Mouse (Mus musculus) G1E (cell line): ENCODE results near the gene Ccr7. TPM values are rescaled to one million over a fixed set of nuclear protein-coding genes. Genes with fewer than 3 reads are reported as not detected.

Source experiments
- ATAC-seq: 2 replicates; pipeline ENCODE4 v1.8.0; 2016; ENCODE audit warnings: mild to moderate bottlenecking; ENCODE audit not compliant: insufficient number of reproducible peaks, poor library complexity, low FRiP score, severe bottlenecking; ENCODE audit errors: extremely low read depth
- DNase-seq: peaks from one replicate; pipeline ENCODE4 v3.0.0; 2012; ENCODE audit warnings: low spot score
- H3K27me3 ChIP-seq: 2 replicates; pipeline ENCODE4 v1.6.1; 2012; ENCODE audit warnings: mild to moderate bottlenecking, low read length, inconsistent platforms; ENCODE audit not compliant: insufficient read depth
- H3K36me3 ChIP-seq: replicated peaks from 2 replicates; pipeline ENCODE3; 2012; ENCODE audit warnings: mild to moderate bottlenecking, inconsistent platforms
- H3K4me1 ChIP-seq: 2 replicates; pipeline ENCODE4 v1.6.1; 2012; ENCODE audit warnings: low read depth, low read length, inconsistent platforms, mixed read lengths; ENCODE audit not compliant: insufficient read depth
- H3K4me3 ChIP-seq: 2 replicates; pipeline ENCODE4 v1.5.1; 2012; ENCODE audit warnings: low read depth, mild to moderate bottlenecking, inconsistent platforms, low read length, moderate library complexity, mixed read lengths
- H3K9me3 ChIP-seq: replicated peaks from 2 replicates; pipeline ENCODE4 v1.6.1; 2012; ENCODE audit warnings: inconsistent platforms
- CTCF ChIP-seq: IDR thresholded peaks from 2 replicates; pipeline ENCODE4 v1.5.1; 2012; ENCODE audit warnings: low read depth, low read length, inconsistent platforms, mixed read lengths
- GATA1 ChIP-seq: IDR thresholded peaks from 2 replicates; pipeline ENCODE4 v1.6.1; 2012; ENCODE audit warnings: borderline replicate concordance, low read length, inconsistent platforms, mixed read lengths
- GATA2 ChIP-seq: IDR thresholded peaks from 2 replicates; pipeline ENCODE4 v1.6.1; 2012; ENCODE audit warnings: low read depth, low read length, inconsistent platforms, borderline replicate concordance
- POLR2AphosphoS5 ChIP-seq: IDR thresholded peaks from 2 replicates; pipeline ENCODE4 v1.6.1; 2012; ENCODE audit warnings: low read depth, low read length, inconsistent platforms; ENCODE audit not compliant: insufficient replicate concordance
- TAL1 ChIP-seq: conservative IDR thresholded peaks from 2 replicates; pipeline ENCODE4 v1.6.1; 2012; ENCODE audit warnings: low read depth, low read length, inconsistent platforms, mixed read lengths
- polyA plus RNA-seq: library from polyadenylated mRNA; stranded (reverse); fragments of >175 nt; gene quantifications from 2 replicates; pipeline ENCODE4 v1.2.3, GENCODE M21; 2012
- total RNA-seq, 2 experiments: library from RNA; stranded (forward) in 1 of 2; stranded (reverse) in 1 of 2; fragments of 200-1000 nt in 1 of 2; fragments of >200 nt in 1 of 2; fragmentation: Nextera tagmentation in 1 of 2; gene quantifications; 2 replicates each; pipeline ENCODE4 v1.2.3; 2014 to 2017

Gene Ccr7
- total and polyA plus RNA-seq, 3 experiments = 0.11 TPM; not detected in 2

DNA sequence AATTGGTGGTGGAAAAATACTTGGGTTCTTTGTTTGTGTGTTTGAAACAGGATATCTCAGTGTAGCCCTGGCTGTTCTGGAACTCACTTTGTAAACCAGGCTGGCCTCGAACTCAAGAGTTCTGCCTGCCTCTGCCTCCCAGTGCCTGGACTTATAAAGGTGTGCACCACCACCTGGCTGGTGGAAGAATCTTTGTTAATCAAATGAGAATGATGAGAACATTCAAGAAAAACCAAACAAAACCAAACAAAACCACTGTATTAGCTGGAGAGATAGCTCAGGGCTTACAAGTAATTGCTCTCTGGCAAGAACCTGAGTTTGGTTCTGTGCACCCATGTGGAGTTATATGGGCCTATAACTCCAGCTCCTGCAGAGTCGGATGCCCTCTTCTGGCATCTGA lies 14.6 kb upstream of the Ccr7 start:
- H3K9me3 ChIP-seq = no peaks in the 10 kb centered on the region
- no peaks in the 10 kb centered on the region for H3K36me3 ChIP-seq
- H3K4me1 ChIP-seq = no peaks in the 10 kb centered on the region
- no peak for ATAC-seq
- no peak overlapping the region for H3K4me3 ChIP-seq
- DNase-seq = no peak
- TF ChIP-seq CTCF (no peak), GATA1 (no peak), GATA2 (no peak), TAL1 (no peak), POLR2AphosphoS5 (no peak)
- H3K27me3 ChIP-seq = peaks cover 34% of the 10 kb centered on the region

- DNase-seq = no peak
- ATAC-seq = no peak
- no peak for TF ChIP-seq TAL1
- no peak for TF ChIP-seq CTCF
- no peak for TF ChIP-seq GATA2
- TF ChIP-seq POLR2AphosphoS5 = no peak
- no peak for TF ChIP-seq GATA1
- H3K4me3 ChIP-seq = no peak overlapping the region
- no peaks in the 10 kb centered on the region; the same call in 1 of the 2 replicates for H3K4me1 ChIP-seq
- no peaks in the 10 kb centered on the region for H3K9me3 ChIP-seq
- peaks cover 38% of the 10 kb centered on the region for H3K27me3 ChIP-seq
- H3K36me3 ChIP-seq = no peaks in the 10 kb centered on the region
Measured at GRCm38 (mm10) chr11:99168030-99168474, 13.2 kb upstream of the Ccr7 start.

- no peak for TF ChIP-seq GATA1
- TF ChIP-seq TAL1 = no peak
- TF ChIP-seq GATA2 = no peak
- no peak for TF ChIP-seq POLR2AphosphoS5
- no peak for TF ChIP-seq CTCF
- no peak for ATAC-seq
- Histone ChIP-seq H3K27me3 (peaks cover 43% of the 10 kb centered on the region), H3K4me3 (no peak overlapping the region), H3K4me1 (no peaks in the 10 kb centered on the region; the same call in 1 of the 2 replicates), H3K9me3 (no peaks in the 10 kb centered on the region), H3K36me3 (no peaks in the 10 kb centered on the region)
- DNase-seq = no peak
Measured at GRCm38 (mm10) chr11:99167576-99167975, 12.7 kb upstream of the Ccr7 start.

GRCm38 (mm10) chr11:99166241-99166640 lies 11.4 kb upstream of the Ccr7 start:
- no peak for DNase-seq
- TF ChIP-seq TAL1 (no peak), GATA2 (no peak), GATA1 (no peak), CTCF (no peak), POLR2AphosphoS5 (no peak)
- ATAC-seq = no peak
- no peaks in the 10 kb centered on the region; the same call in 1 of the 2 replicates for H3K4me1 ChIP-seq
- peaks cover 45% of the 10 kb centered on the region for H3K27me3 ChIP-seq
- H3K9me3 ChIP-seq = no peaks in the 10 kb centered on the region
- H3K4me3 ChIP-seq = no peak overlapping the region
- no peaks in the 10 kb centered on the region for H3K36me3 ChIP-seq

DNA sequence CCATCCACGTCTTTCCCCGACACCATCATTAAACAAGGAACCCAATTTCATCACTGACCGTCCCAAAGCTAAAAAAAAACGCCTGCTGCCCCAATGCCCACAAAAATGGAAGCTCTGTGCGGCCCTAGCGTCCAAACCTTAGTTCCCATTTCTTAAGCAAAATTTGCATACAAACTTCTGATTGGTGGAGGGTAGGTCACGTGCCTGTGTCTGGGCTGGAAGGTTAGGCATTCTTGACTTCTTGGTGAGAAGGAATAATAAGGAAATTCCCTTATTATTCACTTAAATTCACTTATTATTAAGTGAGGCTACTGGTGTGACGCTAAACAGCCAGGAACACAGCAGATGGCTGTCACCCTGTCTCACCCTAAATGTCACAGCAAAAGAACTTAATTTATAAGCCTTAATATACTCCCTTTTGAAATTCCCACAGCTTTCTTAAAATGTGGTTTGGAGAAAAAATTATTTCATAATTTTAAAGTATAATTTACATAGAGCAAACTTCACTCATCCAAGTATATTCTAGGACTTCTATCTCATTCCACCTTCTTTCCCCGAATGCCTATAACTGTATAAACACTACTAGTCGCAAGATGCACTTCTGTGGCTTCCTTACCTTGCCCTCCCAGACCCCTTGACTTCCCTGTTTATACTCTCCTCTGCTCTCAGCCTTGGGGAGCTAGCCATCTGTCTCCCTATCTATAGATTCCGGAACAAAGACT lies 10.3 kb upstream of the Ccr7 start:
- no peaks in the 10 kb centered on the region; the same call in 1 of the 2 replicates for H3K4me1 ChIP-seq
- DNase-seq = no peak
- no peak for ATAC-seq

DNA sequence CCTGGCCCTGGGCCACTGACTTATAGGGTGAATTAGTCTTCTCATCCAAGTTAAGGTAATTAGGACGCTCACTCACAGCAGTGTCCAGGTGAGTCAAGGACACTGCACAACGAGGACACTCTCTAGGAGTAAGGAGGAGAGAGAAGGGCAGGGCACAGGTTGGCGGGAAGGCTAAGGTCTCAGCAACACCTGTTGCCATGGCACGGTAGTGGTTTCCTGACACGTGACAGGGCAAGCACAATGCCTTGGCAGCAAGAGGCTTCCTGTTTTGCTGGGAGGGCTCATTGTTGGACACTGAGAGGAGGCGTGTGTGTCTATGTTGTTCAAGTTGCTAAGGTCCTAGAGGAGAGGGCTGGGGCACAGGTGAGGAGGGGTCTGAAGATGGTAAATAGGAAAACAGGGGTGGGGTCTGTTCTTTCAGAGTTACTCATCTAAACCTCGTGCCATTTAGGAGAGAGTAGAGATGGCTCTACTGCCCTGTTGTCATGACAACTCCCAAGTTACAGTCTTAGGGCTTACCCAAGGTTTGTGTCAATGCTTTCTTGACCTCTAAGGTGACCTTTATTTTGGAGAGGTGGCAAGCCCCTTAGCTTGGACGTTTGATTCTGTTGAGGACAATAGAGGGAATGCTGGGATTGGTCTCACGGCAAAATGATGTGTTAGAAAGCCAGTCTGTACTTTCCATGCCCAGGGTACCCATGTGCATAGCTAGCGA lies 8.3 kb upstream of the Ccr7 start:
- no peak overlapping the region for H3K4me3 ChIP-seq
- ATAC-seq (no peak), DNase-seq (no peak)
- TF ChIP-seq CTCF (no peak), GATA1 (no peak), GATA2 (no peak), POLR2AphosphoS5 (no peak), TAL1 (no peak)
- no peaks in the 10 kb centered on the region; the same call in 1 of the 2 replicates for H3K4me1 ChIP-seq
- H3K9me3 ChIP-seq = no peaks in the 10 kb centered on the region
- H3K36me3 ChIP-seq = no peaks in the 10 kb centered on the region
- H3K27me3 ChIP-seq = peaks cover 31% of the 10 kb centered on the region

More for the DNA sequence above, 10.3 kb upstream of the Ccr7 start:
- Histone ChIP-seq H3K9me3 (no peaks in the 10 kb centered on the region), H3K4me3 (no peak overlapping the region), H3K36me3 (no peaks in the 10 kb centered on the region), H3K27me3 (peaks cover 40% of the 10 kb centered on the region)
- no peak for TF ChIP-seq POLR2AphosphoS5
- TF ChIP-seq CTCF = no peak
- no peak for TF ChIP-seq GATA2
- TF ChIP-seq TAL1 = no peak
- no peak for TF ChIP-seq GATA1
